Mouse (Mus musculus) gastrocnemius, adult 18-20 months (tissue): ENCODE measurements around the gene Tubgcp2. TPM values are rescaled to one million over a fixed set of nuclear protein-coding genes. Genes with fewer than 3 reads are reported as not detected.

ENCODE experiments used
- DNase-seq: peaks from one replicate; pipeline ENCODE4 v3.0.0; 2021; ENCODE audit warnings: low spot score
- total RNA-seq, 2 experiments: library from RNA; stranded (reverse); gene quantifications; 2 replicates each; pipeline ENCODE4 v1.2.3; 2021

Tubgcp2 gene
- total RNA-seq, 2 experiments from 2014 or later, result 23.2 to 23.6 TPM

- no peak for DNase-seq
These were observed 12.1 kb upstream of the Tubgcp2 start, which contains the start of gene Msx3 for GRCm38 (mm10) chr7:140048361-140049114. Msx3 (minus strand) TSS chr7:140049089.

GRCm38 (mm10) chr7:140047811-140048311 lies 11.4 kb upstream of the Tubgcp2 start:
- no peak for DNase-seq

DNA sequence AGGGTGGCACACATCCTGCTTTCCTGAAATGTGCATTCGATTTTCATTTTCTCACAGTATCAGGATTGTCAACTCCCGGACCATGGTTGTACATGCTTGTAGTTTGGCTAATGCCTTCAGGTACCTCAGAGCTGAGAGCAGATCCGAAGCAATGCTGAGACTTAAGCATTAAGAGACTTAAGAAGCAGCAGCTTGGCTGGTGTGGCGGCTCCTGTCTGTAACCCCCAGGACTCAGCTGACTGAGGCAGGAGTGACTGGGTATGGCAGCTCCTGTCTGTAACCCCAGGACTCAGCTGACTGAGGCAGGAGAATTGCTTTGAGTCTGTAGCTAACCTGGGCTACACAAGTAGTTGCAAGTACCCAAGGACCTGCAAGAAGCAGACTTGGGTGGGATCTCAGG lies 9.1 kb upstream of the Tubgcp2 start:
- no peak for DNase-seq

DNA sequence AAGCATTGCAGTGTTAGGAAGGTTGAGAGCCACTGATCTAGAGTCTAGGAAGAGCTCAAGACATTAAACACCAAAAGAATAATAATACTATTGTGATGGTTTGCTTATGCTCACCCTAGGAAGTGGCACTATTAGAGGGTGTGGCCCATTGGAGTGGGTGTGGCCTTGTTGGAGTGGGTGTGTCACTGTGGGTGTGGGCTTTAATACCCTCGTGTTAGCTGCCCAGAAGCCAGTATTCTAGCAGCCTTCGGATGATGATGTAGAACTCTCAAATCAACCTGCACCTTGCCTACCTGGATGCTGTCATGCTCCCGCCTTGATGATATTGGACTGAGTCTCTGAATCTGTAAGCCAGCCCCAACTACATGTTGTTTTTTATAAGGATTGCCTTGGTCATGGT lies 6.3 kb upstream of the Tubgcp2 start:
- DNase-seq, result no peak

- DNase-seq, result no peak
These were observed 694 bp upstream of the Tubgcp2 start for GRCm38 (mm10) chr7:140037171-140037555.

DNA sequence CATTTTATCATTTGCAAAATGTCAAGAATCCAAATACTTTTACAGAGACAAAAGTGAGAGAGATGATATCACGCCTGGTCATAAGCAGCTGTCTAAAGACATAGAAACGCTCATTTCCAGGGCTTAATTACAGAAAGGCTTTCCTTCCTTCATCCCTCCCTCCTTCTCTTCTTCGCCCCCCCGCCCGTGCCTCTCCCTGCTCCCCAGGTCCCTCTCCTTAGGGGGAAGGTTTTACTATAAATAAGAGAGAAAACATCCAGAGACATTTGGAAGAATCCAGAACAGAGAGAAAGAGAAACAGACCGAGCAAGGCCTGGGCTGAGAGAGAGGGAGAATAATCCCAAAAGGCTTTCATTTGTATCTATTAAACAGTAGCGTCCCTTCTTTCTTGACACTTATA lies 1.0 kb downstream of the Tubgcp2 start:
- DNase-seq, result no peak

DNA sequence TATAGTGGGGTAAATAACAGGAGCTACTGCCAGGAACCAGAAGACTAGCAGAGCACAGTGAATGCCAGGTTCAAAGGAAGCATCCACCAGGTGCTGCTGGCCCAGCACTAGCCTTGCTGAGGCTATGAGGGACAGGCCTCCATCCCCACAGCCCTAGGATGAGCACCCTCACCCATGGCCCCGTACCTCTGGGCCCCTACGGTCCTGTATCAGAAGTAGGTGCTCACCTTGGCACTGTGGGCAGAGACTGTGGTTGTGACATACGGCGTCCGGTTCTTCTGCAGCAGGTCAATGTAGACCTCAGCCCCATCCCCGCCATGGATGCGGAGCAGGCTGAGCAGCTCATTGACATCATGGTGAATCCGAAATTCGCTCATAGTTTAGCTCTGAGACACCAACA lies 3.1 kb downstream of the Tubgcp2 start:
- DNase-seq, result no peak

DNA sequence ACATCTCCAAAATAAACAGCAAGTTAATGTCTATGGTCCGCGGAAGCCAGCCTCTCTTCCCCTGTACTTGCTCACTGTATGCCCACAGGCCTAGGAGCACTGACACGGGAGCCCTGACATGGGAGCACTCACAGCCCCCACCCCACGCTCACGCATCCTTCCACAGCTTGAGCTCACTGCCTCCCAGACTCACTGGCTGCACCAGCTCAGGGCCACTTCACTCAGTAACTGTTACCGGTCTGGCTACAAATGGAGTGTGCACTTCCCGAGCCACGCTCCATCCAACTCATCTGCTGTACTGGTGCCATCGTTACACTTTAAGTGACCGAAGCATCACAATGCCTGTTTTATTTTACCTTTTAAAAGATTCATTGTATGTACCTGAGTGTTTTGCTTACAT lies 4.1 kb downstream of the Tubgcp2 start:
- no peak for DNase-seq

DNA sequence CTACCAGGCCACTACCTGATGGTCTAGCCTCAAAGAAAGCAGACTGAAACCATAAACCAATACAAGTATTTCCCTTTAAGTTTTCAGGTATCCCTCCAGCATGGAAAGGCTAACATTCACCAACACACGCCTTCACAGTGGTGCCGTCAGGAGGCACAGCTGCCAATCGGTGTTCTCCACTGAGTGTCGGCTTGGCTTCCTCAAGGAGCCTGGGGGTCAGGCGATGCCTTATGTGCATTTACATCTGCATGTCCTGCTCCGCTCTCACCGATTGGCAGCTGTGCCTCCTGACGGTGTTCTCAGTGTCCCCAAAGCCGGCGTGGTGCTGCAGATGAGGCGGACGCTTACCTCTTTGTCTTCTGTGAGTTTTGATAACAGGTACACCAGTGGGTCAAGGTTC lies 4.7 kb downstream of the Tubgcp2 start:
- DNase-seq, result no peak

DNA sequence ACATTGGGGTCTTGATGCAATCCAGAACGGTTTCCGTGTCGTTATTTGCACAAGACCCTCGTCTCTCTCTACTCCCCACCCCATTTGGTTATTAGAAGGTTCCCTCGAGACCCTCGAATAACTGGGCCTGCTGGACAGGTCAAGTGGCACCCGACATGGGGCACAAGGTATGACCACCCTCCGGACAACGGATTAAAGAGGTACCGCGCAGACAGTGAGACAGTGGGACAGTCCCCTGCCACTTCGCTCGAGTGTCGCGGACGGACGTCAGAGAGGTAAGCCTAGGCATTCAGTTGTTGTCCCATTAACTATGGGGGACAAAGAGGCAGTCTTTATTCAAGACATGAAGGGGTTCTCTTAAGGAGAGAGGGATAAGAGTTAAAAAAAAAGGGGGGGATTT lies 25.1 kb downstream of the Tubgcp2 start:
- DNase-seq, result no peak

GRCm38 (mm10) chr7:140007781-140008180 lies 28.7 kb downstream of the Tubgcp2 start:
- DNase-seq, result no peak

GRCm38 (mm10) chr7:140006861-140007611 lies 29.4 kb downstream of the Tubgcp2 start:
- no peak for DNase-seq

- DNase-seq, result no peak
These were observed 31.8 kb downstream of the Tubgcp2 start for GRCm38 (mm10) chr7:140004666-140005065.

GRCm38 (mm10) chr7:140001086-140001740 lies 35.3 kb downstream of the Tubgcp2 start:
- no peak for DNase-seq

DNA sequence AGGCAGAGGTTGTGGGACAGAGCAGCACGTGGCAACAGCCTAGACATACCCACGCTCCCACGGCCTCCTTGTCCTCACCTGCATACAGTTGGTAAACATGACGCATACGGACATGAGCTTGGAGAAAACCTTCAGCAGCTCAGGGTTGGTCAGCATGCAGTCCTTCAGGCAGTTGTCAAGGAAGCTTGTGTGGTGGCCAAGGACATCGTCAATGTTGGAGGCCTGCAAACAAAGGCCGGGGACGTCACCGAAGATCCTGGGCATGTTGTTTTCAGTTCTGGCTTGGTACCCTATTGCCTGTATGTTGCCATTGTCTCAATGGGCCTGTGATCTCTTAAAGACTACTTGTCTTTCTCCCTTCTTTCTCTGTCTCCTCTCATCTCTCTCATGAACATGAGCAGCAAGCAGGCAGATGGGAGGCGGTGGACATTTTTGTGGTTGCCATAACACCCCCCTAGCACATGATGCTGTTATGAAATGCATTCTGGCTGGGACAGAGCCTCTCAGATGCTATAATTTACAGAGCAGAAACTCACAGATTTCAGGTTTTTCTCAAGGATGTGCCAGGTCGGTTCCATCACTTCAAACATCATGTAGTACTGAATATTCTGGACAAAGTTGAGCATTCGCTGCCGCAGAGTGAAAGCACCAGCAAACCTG lies 37.6 kb downstream of the Tubgcp2 start:
- no peak for DNase-seq

DNA sequence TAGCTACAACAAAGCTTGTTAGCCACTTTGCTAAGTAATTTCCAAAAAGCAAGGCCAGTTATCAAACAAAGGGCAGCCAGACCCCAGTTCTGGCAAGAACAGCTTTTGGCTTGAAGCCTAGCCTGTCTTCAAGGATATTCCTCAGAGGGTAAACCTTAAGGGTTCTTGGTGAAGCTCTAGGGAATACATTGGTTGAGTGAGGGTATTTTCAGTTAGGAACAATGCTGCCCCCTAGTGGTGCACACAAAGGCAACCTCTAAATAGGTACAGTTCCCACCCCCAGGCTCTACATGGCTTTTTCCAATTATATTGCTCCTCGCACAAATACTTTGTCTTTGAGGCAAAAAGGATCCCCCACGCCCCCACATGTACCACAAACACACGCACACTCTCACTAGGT lies 41.8 kb downstream of the Tubgcp2 start:
- peak; percentile 50 for DNase-seq

DNA sequence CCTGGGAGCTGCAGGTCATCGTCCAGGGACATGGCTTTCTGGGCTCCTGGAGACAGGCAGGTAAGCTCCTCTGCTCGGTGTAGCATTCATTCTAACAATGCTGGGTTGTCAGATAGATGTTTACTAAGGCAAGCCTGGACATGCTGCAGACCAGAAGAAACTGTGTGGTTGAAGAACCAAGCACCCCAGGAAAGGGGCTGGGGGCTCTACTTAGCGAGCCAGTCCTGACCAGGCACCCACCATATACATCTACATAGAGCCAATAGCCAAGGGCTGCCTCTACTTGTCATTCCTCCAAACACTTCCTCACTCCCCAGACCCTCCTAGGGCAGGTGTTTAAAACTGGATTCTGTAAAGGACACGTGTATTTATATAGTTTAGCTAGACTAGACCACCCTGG lies 42.3 kb downstream of the Tubgcp2 start:
- DNase-seq, result no peak

DNA sequence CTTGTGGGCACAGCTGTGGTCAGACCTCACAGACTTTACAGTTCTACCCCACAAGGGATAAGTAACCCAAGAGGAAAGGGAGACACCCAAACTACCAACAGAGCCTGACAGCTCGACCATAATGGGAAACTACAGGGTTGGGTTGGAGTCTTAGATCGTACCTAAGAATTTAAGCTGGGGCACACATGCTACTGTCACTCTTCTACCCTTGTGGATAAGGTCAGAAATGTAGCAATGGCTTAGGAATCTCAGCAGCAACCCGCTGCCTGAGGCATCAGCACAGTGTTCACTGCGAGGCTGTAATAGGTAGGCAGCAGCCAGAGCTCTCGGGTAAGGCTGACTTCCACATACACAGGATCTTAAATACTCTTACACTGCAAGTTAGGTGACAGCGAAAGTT lies 42.9 kb downstream of the Tubgcp2 start:
- DNase-seq, result no peak

DNA sequence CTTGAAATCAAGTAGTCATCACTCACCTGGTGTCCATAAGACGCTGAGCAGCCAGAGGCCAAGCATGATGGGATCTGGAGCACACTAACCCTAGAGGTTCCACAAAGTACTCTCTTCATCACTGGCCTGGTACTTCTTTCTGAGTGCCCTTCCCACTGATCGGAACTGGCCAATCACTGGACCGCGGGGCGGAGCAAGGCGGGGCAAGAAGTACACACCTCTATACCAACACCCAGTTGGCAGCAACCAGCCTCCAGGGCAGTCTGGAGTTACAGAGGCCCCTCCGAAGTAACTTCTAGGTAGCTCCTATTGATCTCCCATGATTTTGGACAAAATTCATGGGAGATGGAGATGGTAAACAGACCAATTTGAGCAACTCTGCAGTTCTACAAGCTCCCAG lies 44.1 kb downstream of the Tubgcp2 start, which contains the start of gene Adam8:
Adam8 (minus strand) TSS at position 157 of the 400 bp plus-strand sequence.
- DNase-seq, result no peak

DNA sequence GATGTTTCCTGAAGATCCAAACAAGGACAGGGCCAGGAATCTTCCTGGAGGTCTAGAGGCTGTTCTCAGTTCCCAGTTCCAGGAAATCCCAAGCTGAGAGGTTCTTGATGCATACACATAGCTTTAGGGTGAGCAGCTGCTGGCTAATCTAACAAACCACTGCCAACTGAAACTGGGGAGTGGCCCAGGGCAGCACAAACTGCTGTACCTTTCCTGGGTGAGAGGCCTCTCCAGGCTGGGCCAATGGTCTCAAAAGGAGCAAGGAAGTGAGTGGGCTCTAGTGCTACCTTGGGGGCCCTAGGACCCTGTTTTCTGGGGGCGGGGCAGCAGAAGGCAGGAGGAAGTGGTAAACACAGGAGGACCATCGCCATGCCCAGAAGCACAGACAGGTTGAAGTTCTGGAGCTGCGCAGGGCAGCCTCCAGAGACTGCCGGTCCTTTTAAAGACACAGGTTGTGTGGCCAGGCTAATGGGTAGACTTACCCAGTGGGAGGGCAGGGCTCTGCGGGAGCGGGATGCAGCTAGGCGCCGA lies 45.5 kb downstream of the Tubgcp2 start:
- DNase-seq, result no peak

DNA sequence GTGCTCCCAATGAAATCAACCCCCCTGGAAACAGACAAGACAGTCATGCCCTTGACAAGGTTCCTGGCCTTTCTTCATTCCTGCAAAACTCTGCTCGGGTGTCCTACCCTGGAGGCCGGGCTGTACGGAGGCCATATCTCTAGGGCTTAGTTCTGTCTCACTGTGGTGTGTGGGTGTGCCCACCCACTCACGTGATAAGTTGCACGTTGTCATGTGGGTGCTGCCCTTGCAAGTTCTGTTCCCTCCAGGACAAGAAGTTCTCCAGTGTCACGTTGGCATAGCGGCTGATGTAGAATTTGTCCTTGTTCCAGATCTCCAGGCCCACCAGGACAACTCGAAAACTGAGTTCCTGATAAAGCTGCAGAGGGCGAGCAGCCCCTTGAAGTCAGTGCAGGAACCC lies 48.2 kb downstream of the Tubgcp2 start:
- DNase-seq, result no peak
